Mouse (Mus musculus) adrenal gland, adult 2 months (tissue): ENCODE measurements at regions not wholly inside any gene's neighbourhood (a gene's known extent, or its start where the extent isn't known, plus 50 kb on each side); places are given as distances from the start of the nearest gene placed in this dataset.
"Not testable (repeated sequence)": the region's sequence is repeated elsewhere in the genome, so short reads cannot be mapped to it uniquely, and the experiment has no call there.

Experiments used
- DNase-seq: peaks from one replicate; pipeline ENCODE4 v3.0.0; 2021

- DNase-seq = no peak
Observed at GRCm38 (mm10) chr13:3341416-3341815, 196.4 kb upstream of the Gdi2 start.

DNA sequence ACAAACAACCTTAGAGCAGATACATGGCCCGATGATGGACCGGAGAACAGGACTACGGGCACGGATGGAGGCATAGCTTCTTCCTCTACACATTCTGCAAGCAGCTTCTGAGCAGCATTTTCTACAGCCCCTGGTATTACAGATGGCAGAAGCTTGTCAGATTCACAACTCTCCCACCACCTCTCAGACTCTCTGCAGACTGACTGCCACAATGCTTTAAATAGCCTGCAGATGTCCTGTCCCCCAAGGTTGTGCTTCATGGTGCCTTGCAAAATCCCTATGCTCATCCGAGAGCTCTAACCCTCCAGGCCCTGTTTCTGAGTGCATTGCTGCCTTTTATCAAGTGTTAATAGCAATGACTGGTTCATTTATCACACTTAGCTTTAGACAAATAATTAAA is 194.3 kb upstream of the Gdi2 start:
- DNase-seq = no peak

- DNase-seq = not testable (repeated sequence)
Observed at GRCm38 (mm10) chr13:3354912-3355311, 183.0 kb upstream of the Gdi2 start.

GRCm38 (mm10) chr13:3358079-3358608 is 179.7 kb upstream of the Gdi2 start:
- peak; percentile 7 for DNase-seq

GRCm38 (mm10) chr13:3358996-3359750 is 178.7 kb upstream of the Gdi2 start:
- DNase-seq = peak; percentile 6

DNA sequence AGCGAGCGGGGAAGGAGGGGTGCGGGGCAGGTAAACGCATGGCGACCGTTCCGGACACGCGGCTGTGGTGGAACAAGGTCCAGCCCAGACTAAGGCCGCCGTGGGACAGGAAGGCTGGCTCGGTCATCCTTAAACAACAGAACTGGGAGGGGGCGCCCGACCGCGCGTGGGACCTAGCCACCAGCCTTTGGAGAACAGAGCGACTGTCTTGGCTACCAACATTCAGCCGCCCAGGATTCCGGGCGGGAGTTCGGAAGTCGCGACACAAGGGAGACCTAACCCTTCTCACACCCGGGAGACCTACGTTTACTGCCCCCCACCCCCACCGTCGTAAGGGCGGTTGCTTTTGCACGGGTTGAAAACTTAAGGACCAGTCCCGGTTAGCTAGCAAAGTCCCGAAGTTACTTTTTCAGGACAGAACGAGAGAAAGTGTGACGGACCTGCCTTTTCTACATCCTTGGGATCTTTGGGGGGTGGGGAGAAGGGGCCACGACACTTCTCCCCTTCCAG is 178.1 kb upstream of the Gdi2 start:
- DNase-seq = peak; percentile 29

- DNase-seq = peak; percentile 36
Observed at GRCm38 (mm10) chr13:3360503-3361490, 177.1 kb upstream of the Gdi2 start.

GRCm38 (mm10) chr13:3372701-3373100 is 165.2 kb upstream of the Gdi2 start:
- no peak for DNase-seq

GRCm38 (mm10) chr13:3373522-3374220 is 164.2 kb upstream of the Gdi2 start:
- DNase-seq = not testable (repeated sequence)

GRCm38 (mm10) chr13:3374796-3375195 is 163.1 kb upstream of the Gdi2 start:
- DNase-seq = no peak

- DNase-seq = not testable (repeated sequence)
Observed at GRCm38 (mm10) chr13:3377801-3378200, 160.1 kb upstream of the Gdi2 start.

DNA sequence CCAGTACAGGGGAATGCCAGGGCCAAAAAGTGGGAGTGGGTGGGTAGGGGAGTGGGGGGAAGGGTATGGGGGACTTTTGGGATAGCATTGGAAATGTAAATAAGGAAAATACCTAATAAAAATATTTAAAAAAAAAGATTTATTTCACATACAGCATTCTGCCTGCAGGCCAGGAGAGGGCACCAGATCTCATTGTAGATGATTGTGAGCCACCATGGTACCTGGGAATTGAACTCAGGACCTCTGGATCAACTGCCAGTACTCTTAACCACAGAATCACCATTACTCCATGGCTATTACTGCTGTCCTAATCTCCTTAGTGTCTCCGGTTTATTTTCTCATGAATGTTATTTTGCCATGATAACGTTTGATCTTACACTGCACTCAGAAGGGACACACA is 132.1 kb upstream of the Gdi2 start:
- not testable (repeated sequence) for DNase-seq

GRCm38 (mm10) chr13:3406236-3407017 is 131.4 kb upstream of the Gdi2 start:
- DNase-seq = peak; percentile 84

DNA sequence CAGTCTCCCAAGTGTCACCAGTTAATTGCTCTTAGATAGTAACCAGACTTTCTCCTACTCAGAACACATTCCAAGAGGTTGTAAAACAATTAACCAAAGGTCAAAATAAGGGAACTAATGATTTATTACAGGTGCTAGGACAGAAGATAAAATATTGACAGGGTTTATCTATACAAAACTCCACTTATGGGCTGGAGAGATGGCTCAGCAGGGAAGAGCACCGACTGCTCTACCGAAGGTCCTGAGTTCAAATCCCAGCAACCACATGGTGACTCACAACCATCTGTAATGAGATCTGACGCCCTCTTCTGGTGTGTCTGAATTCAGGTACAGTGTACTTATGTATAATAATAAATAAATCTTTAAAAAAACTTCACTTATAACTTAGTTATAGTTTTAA is 127.6 kb upstream of the Gdi2 start:
- not testable (repeated sequence) for DNase-seq

- DNase-seq = no peak
Observed at GRCm38 (mm10) chr13:3417026-3417425, 120.8 kb upstream of the Gdi2 start.

DNA sequence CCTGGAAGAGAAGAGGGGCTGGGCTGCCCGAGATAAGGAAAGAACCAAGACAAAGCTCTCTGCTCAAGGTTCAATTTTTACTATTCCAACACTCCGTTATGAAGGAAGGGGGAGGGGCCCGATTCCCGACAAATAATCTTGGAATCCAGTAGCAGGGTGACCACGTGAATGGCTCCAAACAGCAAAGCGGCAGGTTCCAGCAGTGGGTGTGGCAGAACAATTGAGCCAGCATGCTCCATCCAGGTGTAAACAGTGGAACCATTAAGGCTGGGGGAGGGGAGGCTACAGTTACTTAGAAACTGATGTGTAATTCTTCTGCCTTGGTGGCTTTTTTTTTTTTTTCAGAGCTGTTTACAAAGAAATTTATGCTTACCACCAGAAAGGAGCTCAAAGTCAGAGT is 82.5 kb upstream of the Gdi2 start:
- DNase-seq = not testable (repeated sequence)

GRCm38 (mm10) chr13:3476884-3477283 is 61.0 kb upstream of the Gdi2 start:
- no peak for DNase-seq

- DNase-seq = peak; percentile 65
Observed at GRCm38 (mm10) chr13:3477997-3478728, 59.7 kb upstream of the Gdi2 start.
